Mouse (Mus musculus): ENCODE measurements around the gene Slc37a4. TPM values are rescaled to one million over a fixed set of nuclear protein-coding genes. Genes with fewer than 3 reads are reported as not detected.
"Not testable (repeated sequence)": the region's sequence is repeated elsewhere in the genome, so short reads cannot be mapped to it uniquely, and the experiment has no call there.

Gene Slc37a4
- total RNA-seq, 2 experiments from 2014 or later, result 25.5 to 27.9 TPM

GRCm38 (mm10) chr9:44420280-44420898 lies 23.7 kb downstream of the Slc37a4 start:
- intact Hi-C loops (cut with DNase I), result no loop called here
- DNase-seq (ENCODE audit: low spot score), result no peak

DNA sequence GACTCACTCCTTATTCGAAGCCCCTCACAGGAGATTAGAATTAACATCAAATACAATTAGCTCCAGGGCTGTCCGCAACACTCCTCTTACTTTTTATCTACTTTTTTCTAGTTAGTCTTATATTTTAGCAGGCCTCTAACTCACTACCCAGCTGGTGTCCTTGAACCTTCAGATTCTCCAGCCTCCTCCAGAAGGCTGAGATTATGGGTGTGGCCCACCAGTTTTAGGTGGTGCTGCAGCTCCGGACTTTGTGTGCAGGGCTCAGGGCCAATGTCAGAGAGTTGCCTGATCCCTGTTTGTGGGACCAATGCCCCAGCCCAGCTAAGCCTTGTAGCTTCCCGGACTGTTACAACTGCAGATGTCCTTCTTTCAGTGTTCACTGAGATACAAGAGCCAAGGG lies 26.9 kb downstream of the Slc37a4 start:
- no peak for DNase-seq (ENCODE audit: low spot score)

GRCm38 (mm10) chr9:44432577-44433185 lies 36.0 kb downstream of the Slc37a4 start:
- intact Hi-C loops (cut with DNase I), result no loop called here
- DNase-seq (ENCODE audit: low spot score), result no peak

More for the DNA sequence above, 26.9 kb downstream of the Slc37a4 start:
- intact Hi-C loops (cut with DNase I), result no loop called here

GRCm38 (mm10) chr9:44435747-44436146 lies 39.1 kb downstream of the Slc37a4 start:
- no peak for DNase-seq (ENCODE audit: low spot score)
- intact Hi-C loops (cut with DNase I), result no loop called here

DNA sequence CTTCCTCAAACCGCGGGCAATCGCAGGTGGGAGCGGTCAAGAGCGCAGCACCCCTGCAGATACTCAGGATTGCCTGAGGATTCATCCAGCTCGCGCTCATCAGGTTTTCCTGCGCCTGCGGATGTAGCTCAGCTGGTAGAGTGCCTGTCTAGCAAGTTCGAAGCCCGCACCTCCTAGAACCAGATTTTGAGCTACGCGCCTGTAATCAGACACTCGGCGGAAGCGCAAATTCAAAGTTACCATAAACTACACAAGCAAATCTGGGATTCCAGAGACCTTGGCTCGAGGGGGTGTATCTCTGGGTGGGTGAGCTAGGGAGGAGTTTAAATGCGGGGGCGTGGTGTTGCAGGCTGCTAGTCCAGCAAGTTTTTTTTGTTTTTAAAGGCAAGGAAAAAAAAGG lies 44.3 kb downstream of the Slc37a4 start, which contains the start of gene Foxr1:
TSS of gene Foxr1 (minus strand) at position 176 of the 400 bp plus-strand sequence.
- intact Hi-C loops (cut with DNase I), result loop anchor here (10.0 kb wide), 1 partner anchor 364 kb away; the partner anchor contains the start of gene Ttc36
- DNase-seq (ENCODE audit: low spot score), result no peak

GRCm38 (mm10) chr9:44444402-44445025 lies 47.9 kb downstream of the Slc37a4 start:
- intact Hi-C loops (cut with DNase I), result loop anchor here (10.0 kb wide), 1 partner anchor 360 kb away; the partner anchor contains the start of gene Ttc36
- DNase-seq (ENCODE audit: low spot score), result not testable (repeated sequence)

DNA sequence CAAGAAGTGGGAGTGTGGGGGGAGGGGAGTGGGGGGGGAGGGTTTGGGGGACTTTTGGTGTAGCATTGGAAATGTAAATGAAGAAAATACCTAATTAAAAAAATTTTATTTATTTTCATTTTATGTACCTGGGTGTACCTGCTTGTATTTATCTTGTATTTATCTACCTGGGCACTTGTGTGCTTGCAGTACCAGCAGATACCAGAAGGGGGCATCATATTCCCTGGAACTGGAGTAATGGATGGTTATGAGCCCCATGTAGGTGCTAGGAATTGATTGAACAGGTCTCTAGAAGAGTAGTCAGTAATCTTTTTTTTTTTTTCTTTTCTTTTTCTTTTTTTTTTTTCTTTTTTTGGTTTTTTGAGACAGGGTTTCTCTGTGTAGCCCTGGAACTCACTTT lies 53.7 kb downstream of the Slc37a4 start:
- DNase-seq (ENCODE audit: low spot score), result no peak
- intact Hi-C loops (cut with DNase I), result no loop called here

Small RNA genes within 50 kb of the gene (microRNA-seq; reads per million reads assigned to microRNA genes)
- not detected for gene Mir7085

Other genes with a start within 250 kb of the Slc37a4 start
- gene Cbl, start 162.8 kb upstream of the Slc37a4 start, total RNA-seq (2021), result 10 to 100 TPM; 18.6 to 22.4 TPM
- not detected for gene Ccdc153, start 156.2 kb upstream of the Slc37a4 start, total RNA-seq (2021)
- 1 to 10 TPM; 4.3 to 4.4 TPM for gene Pdzd3, start 145.4 kb upstream of the Slc37a4 start, total RNA-seq (2021)
- gene Nlrx1, start 128.3 kb upstream of the Slc37a4 start, total RNA-seq (2021), result 10 to 100 TPM; 19.4 to 20.7 TPM
- gene Abcg4, start 108.2 kb upstream of the Slc37a4 start, total RNA-seq (2021), result under 1 TPM; 0.34 to 0.42 TPM
- gene Hinfp, start 91.2 kb upstream of the Slc37a4 start, total RNA-seq (2021), result 10 to 100 TPM in 1 of 2 experiments, 1 to 10 TPM in 1; 7.9 to 12.7 TPM
- 10 to 100 TPM; 11.7 to 13.9 TPM for gene C2cd2l, start 76.6 kb upstream of the Slc37a4 start, total RNA-seq (2021)
- 10 to 100 TPM; 18.6 to 19.6 TPM for gene Dpagt1, start 70.8 kb upstream of the Slc37a4 start, total RNA-seq (2021)
- gene H2afx, start 62.2 kb upstream of the Slc37a4 start, total RNA-seq (2021), result 10 to 100 TPM; 14.6 to 15.6 TPM
- gene Hmbs, start 52.6 kb upstream of the Slc37a4 start, total RNA-seq (2021), result 10 to 100 TPM; 46.3 to 47.0 TPM
- gene Vps11, start 35.2 kb upstream of the Slc37a4 start, total RNA-seq (2021), result 10 to 100 TPM; 14.3 to 14.8 TPM
- 10 to 100 TPM; 70.2 to 78.9 TPM for gene Hyou1, start 17.4 kb upstream of the Slc37a4 start, total RNA-seq (2021)
- 100 to 1,000 TPM; 745 to 824 TPM for gene Rps25, start 10.3 kb downstream of the Slc37a4 start, total RNA-seq (2021)
- 10 to 100 TPM; 34.9 to 35.1 TPM for gene Trappc4, start 10.7 kb downstream of the Slc37a4 start, total RNA-seq (2021)
- 1 to 10 TPM; 7.2 to 8.0 TPM for gene Ccdc84, start 21.7 kb downstream of the Slc37a4 start, total RNA-seq (2021)
- not detected for gene Foxr1, start 44.3 kb downstream of the Slc37a4 start, total RNA-seq (2021)
- gene Upk2, start 58.1 kb downstream of the Slc37a4 start, total RNA-seq (2021), result not detected
- 10 to 100 TPM; 44.9 to 57.6 TPM for gene Bcl9l, start 86.0 kb downstream of the Slc37a4 start, total RNA-seq (2021)
- under 1 TPM; 0.10 to 0.31 TPM for gene Cxcr5, start 165.0 kb downstream of the Slc37a4 start, total RNA-seq (2021)
- gene Ddx6, start 208.0 kb downstream of the Slc37a4 start, total RNA-seq (2021), result 10 to 100 TPM; 72.5 to 87.3 TPM

All from heart, postnatal 25 days (tissue).